Mouse (Mus musculus) fat pad, adult 2 months (tissue): ENCODE data around the gene 1700018B08Rik.

Experiments used
- DNase-seq: peaks from one replicate; pipeline ENCODE4 v3.0.0-alpha.2; 2011; ENCODE audit warnings: low read depth, low spot score; ENCODE audit errors: extremely low read depth

The 1700018B08Rik gene

GRCm38 (mm10) chr8:121525111-121525818, 18.9 kb downstream of the 1700018B08Rik start:
- no peak for DNase-seq

GRCm38 (mm10) chr8:121513429-121513828, 30.7 kb downstream of the 1700018B08Rik start:
- DNase-seq: no peak

GRCm38 (mm10) chr8:121511751-121512150, 32.4 kb downstream of the 1700018B08Rik start:
- DNase-seq: no peak

GRCm38 (mm10) chr8:121497621-121498020, 46.5 kb downstream of the 1700018B08Rik start:
- DNase-seq: no peak

- DNase-seq: no peak
Measured at GRCm38 (mm10) chr8:121491633-121492032, 52.5 kb downstream of the 1700018B08Rik start.

GRCm38 (mm10) chr8:121484072-121484782, 59.9 kb downstream of the 1700018B08Rik start:
- no peak for DNase-seq
